Mouse (Mus musculus): ENCODE data around the gene Efhd2.

Gene Efhd2

GRCm38 (mm10) chr4:141857422-141857930 lies 17.2 kb downstream of the Efhd2 start:
- peak; percentile 89 for DNase-seq

GRCm38 (mm10) chr4:141853437-141853836 lies 21.3 kb downstream of the Efhd2 start:
- peak; percentile 67 for DNase-seq

- DNase-seq, result no peak
Observed at GRCm38 (mm10) chr4:141845999-141846398, 28.7 kb downstream of the Efhd2 start, which contains the start of gene Ctrc. Gene Ctrc, minus strand, starts transcription at chr4:141846359.

GRCm38 (mm10) chr4:141834536-141835095 lies 40.1 kb downstream of the Efhd2 start:
- no peak for DNase-seq

GRCm38 (mm10) chr4:141833911-141834310 lies 40.8 kb downstream of the Efhd2 start:
- DNase-seq, result no peak

- DNase-seq, result no peak
Observed at GRCm38 (mm10) chr4:141831361-141831760, 43.4 kb downstream of the Efhd2 start.

GRCm38 (mm10) chr4:141830381-141830780 lies 44.3 kb downstream of the Efhd2 start:
- no peak for DNase-seq

- no peak for DNase-seq
Observed at GRCm38 (mm10) chr4:141828177-141828576, 46.5 kb downstream of the Efhd2 start.

GRCm38 (mm10) chr4:141827401-141827800 lies 47.3 kb downstream of the Efhd2 start:
- DNase-seq, result no peak

- no peak for DNase-seq
Observed at GRCm38 (mm10) chr4:141826060-141826459, 48.7 kb downstream of the Efhd2 start, which contains the start of gene Cela2a. Gene Cela2a, minus strand, starts transcription at chr4:141826160.

GRCm38 (mm10) chr4:141822979-141823378 lies 51.7 kb downstream of the Efhd2 start:
- DNase-seq, result peak; percentile 61

GRCm38 (mm10) chr4:141822089-141822488 lies 52.6 kb downstream of the Efhd2 start:
- peak; percentile 50 for DNase-seq

- DNase-seq, result no peak
Observed at GRCm38 (mm10) chr4:141821178-141821577, 53.5 kb downstream of the Efhd2 start.

GRCm38 (mm10) chr4:141819316-141819715 lies 55.4 kb downstream of the Efhd2 start:
- DNase-seq, result no peak

GRCm38 (mm10) chr4:141818861-141819260 lies 55.9 kb downstream of the Efhd2 start:
- DNase-seq, result no peak

GRCm38 (mm10) chr4:141817706-141818105 lies 57.0 kb downstream of the Efhd2 start:
- DNase-seq, result no peak

- no peak for DNase-seq
Observed at GRCm38 (mm10) chr4:141816776-141817655, 57.7 kb downstream of the Efhd2 start.

- DNase-seq, result no peak
Observed at GRCm38 (mm10) chr4:141816267-141816666, 58.5 kb downstream of the Efhd2 start.

- DNase-seq, result no peak
Observed at GRCm38 (mm10) chr4:141811375-141811774, 63.3 kb downstream of the Efhd2 start.

GRCm38 (mm10) chr4:141810975-141811374 lies 63.7 kb downstream of the Efhd2 start:
- DNase-seq, result no peak

GRCm38 (mm10) chr4:141809850-141810464 lies 64.8 kb downstream of the Efhd2 start:
- DNase-seq, result peak; percentile 42
